Mouse (Mus musculus) lung, embryonic 15.5 days (tissue): Measurements from ENCODE around the gene Med1. TPM values are rescaled to one million over a fixed set of nuclear protein-coding genes. Genes with fewer than 3 reads are reported as not detected.
"Not testable (repeated sequence)": the region's sequence is repeated elsewhere in the genome, so short reads cannot be mapped to it uniquely, and the experiment has no call there.

Experiments
- ATAC-seq: fragments of 200-750 bp; cut with Nextera tagmentation; 2 replicates; pipeline ENCODE4 v1.8.0; 2017; ENCODE audit warnings: moderate number of reproducible peaks, borderline replicate concordance; ENCODE audit not compliant: low FRiP score, low TSS enrichment; ENCODE audit errors: extremely low read depth
- H3K27ac ChIP-seq: fragments of 300-500 bp; sonication (generic); 2 replicates; pipeline ENCODE4 v1.5.1; 2015; ENCODE audit warnings: moderate library complexity, mild to moderate bottlenecking, inconsistent platforms
- H3K27me3 ChIP-seq: fragments of 300-500 bp; sonication (generic); 2 replicates; pipeline ENCODE4 v1.6.1; 2015; ENCODE audit warnings: inconsistent platforms
- H3K36me3 ChIP-seq: fragments of 300-500 bp; sonication (generic); 2 replicates; pipeline ENCODE4 v1.6.1; 2015; ENCODE audit warnings: inconsistent platforms
- H3K4me1 ChIP-seq: fragments of 300-500 bp; sonication (generic); 2 replicates; pipeline ENCODE4 v1.6.1; 2015; ENCODE audit warnings: inconsistent platforms
- H3K4me2 ChIP-seq: fragments of 300-500 bp; sonication (generic); 2 replicates; pipeline ENCODE4 v1.6.1; 2015; ENCODE audit warnings: inconsistent platforms, mild to moderate bottlenecking, moderate library complexity
- H3K4me3 ChIP-seq: fragments of 300-500 bp; sonication (generic); 2 replicates; pipeline ENCODE4 v1.5.1; 2015; ENCODE audit warnings: mild to moderate bottlenecking, inconsistent platforms
- H3K9ac ChIP-seq: fragments of 300-500 bp; sonication (generic); 2 replicates; pipeline ENCODE4 v1.6.1; 2015; ENCODE audit warnings: inconsistent platforms
- H3K9me3 ChIP-seq: fragments of 300-500 bp; sonication (generic); 2 replicates; pipeline ENCODE4 v1.6.1; 2016; ENCODE audit warnings: inconsistent platforms
- WGBS: fragments of 180-500 bp; shearing (Covaris S2); methylation state at CpG from one replicate; pipeline ENCODE4 v1.1.7; 2015; 5-methylcytosine and 5-hydroxymethylcytosine counted together
- polyA plus RNA-seq: library from polyadenylated mRNA; unstranded; fragments of >200 nt; fragmentation: Nextera tagmentation; extraction: Ambion mirVana; gene quantifications from 2 replicates; pipeline ENCODE4 v1.2.1, GENCODE M21; 2015

Gene Med1
- polyA plus RNA-seq, 1 experiment from 2014 or later = 57.8 TPM

GRCm38 (mm10) chr11:98201791-98202640, 8.9 kb upstream of the Med1 start:
- 0 out of 2 replicates have a peak, but pooled peaks have one; percentile 4 for ATAC-seq
- Histone ChIP-seq H3K9ac (peak overlapping the region; percentile 66), H3K27me3 (no peaks in the 10 kb centered on the region), H3K27ac (peak overlapping the region; percentile 100), H3K9me3 (no peaks in the 10 kb centered on the region), H3K4me1 (peaks cover 16% of the 10 kb centered on the region), H3K36me3 (no peaks in the 10 kb centered on the region), H3K4me2 (peak overlapping the region; percentile 83), H3K4me3 (peak overlapping the region; percentile 72)
- WGBS = 1% methylated on average over 27 of the region's 27 CpGs

- H3K27me3 ChIP-seq = no peaks in the 10 kb centered on the region
- peaks cover 29% of the 10 kb centered on the region for H3K36me3 ChIP-seq
- no peak overlapping the region for H3K4me3 ChIP-seq
- H3K27ac ChIP-seq = no peak overlapping the region
- H3K9me3 ChIP-seq = no peaks in the 10 kb centered on the region
- H3K9ac ChIP-seq = no peak overlapping the region
- no peak for ATAC-seq
- peaks cover 13% of the 10 kb centered on the region for H3K4me1 ChIP-seq
- WGBS = 77% methylated on average over 5 of the region's 5 CpGs
- H3K4me2 ChIP-seq = no peak overlapping the region
Observed at GRCm38 (mm10) chr11:98190820-98191219, 2.3 kb downstream of the Med1 start.

DNA sequence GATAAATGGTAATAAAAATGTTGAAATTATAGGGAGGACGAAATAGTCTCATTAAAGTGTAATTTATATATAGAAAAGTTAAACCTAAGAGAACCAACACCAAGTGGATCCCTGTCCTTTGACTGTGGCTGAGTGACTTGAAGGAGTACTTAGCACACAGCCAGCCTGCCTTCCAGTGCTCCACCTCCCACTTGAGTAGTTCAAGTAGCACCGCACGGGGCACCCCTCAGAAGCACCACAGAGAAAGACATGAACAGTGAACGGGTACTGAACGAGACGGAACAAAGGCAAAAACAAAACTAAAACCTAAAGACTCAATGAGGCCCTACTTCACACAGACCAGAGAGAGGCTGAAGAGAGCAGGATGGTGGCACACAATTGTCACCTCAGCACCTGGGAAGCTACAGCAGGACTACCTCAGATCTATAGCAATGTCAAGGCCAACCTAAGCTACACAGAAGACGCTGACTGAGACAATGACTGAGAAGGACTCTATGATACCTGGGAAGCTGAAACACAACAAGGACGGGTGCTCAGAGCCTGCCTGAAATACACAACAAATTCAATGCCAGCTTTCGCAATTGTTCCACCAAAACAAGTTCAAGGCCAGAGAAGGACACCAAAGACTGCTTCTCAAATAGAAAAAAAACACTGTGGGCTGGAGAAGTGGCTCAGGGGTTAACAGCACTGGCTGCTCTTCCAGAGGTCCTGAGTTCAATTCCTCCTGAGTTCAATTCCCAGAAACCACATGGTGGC, 5.3 kb downstream of the Med1 start:
- 77% methylated on average over 9 of the region's 9 CpGs for WGBS
- Histone ChIP-seq H3K4me2 (no peak overlapping the region), H3K27ac (no peak overlapping the region), H3K4me1 (peaks cover 8% of the 10 kb centered on the region), H3K36me3 (peaks cover 57% of the 10 kb centered on the region), H3K27me3 (no peaks in the 10 kb centered on the region), H3K9me3 (no peaks in the 10 kb centered on the region), H3K9ac (no peak overlapping the region), H3K4me3 (no peak overlapping the region)
- no peak for ATAC-seq

DNA sequence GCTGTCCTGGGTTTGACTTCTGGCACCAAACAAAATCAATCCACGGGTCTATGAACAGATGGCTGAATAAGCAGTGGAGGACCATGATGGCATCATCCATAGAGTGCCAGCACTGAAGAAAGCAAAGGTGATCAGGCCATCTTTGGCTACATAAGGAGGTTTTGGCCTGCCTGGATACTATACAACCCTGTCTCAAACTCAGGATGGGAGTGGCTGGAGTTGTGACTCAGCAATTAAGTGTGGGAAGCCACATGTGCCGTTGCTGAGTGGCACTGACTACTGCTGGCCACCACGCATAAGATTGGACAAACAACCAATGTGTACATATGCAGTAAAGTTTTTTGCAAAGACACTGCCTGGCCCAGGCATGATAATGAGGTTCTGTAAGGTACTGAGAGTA, 10.9 kb downstream of the Med1 start:
- 89% methylated on average over 3 of the region's 3 CpGs for WGBS
- peaks cover 82% of the 10 kb centered on the region for H3K36me3 ChIP-seq
- not testable (repeated sequence) for H3K9ac ChIP-seq, H3K27me3 ChIP-seq, H3K4me1 ChIP-seq, ATAC-seq, H3K4me2 ChIP-seq, H3K4me3 ChIP-seq, H3K9me3 ChIP-seq, H3K27ac ChIP-seq

DNA sequence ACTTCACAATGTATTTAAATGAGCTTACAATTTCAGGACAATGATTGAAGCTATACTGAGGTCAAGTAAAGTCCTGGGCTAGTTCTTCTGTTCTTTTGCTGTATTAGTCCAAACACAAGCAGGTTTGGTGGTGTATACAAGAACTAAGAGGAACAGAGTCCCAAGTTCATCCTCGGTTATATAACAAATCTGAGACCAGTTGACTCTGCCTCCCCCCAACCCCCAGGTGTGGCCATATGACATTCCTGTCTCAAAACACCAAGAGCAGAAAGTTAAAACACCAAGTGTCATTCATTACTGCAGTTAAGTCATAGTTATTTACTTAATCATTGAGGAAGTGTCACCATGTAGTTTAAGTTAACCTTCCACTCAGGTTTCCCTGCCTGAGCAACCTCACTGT, 24.7 kb downstream of the Med1 start:
- Histone ChIP-seq H3K9ac (no peak overlapping the region), H3K36me3 (peaks cover 74% of the 10 kb centered on the region), H3K4me3 (no peak overlapping the region), H3K27ac (no peak overlapping the region), H3K4me2 (no peak overlapping the region), H3K4me1 (no peaks in the 10 kb centered on the region), H3K27me3 (no peaks in the 10 kb centered on the region), H3K9me3 (no peaks in the 10 kb centered on the region)
- 80% methylated on average over 1 of the region's 1 CpGs for WGBS
- no peak for ATAC-seq

- Histone ChIP-seq H3K4me3 (no peak overlapping the region), H3K9me3 (no peaks in the 10 kb centered on the region), H3K4me1 (no peaks in the 10 kb centered on the region), H3K27ac (no peak overlapping the region), H3K4me2 (no peak overlapping the region), H3K9ac (no peak overlapping the region), H3K27me3 (no peaks in the 10 kb centered on the region), H3K36me3 (peaks cover 45% of the 10 kb centered on the region)
- ATAC-seq = no peak
- WGBS = 67% methylated on average over 6 of the region's 6 CpGs
Observed at GRCm38 (mm10) chr11:98155094-98155493, 38.0 kb downstream of the Med1 start.

- no peak for ATAC-seq
- no peaks in the 10 kb centered on the region for H3K27me3 ChIP-seq
- WGBS = 8% methylated on average over 10 of the region's 10 CpGs
- H3K36me3 ChIP-seq = peaks cover 8% of the 10 kb centered on the region
- H3K9ac ChIP-seq = no peak overlapping the region
- no peak overlapping the region for H3K27ac ChIP-seq
- H3K4me2 ChIP-seq = peak overlapping the region; percentile 99
- no peaks in the 10 kb centered on the region for H3K9me3 ChIP-seq
- H3K4me3 ChIP-seq = peak overlapping the region; percentile 71
- peaks cover 8% of the 10 kb centered on the region; the same call in 1 of the 2 replicates for H3K4me1 ChIP-seq
Observed at GRCm38 (mm10) chr11:98150625-98151156, 42.4 kb downstream of the Med1 start.

DNA sequence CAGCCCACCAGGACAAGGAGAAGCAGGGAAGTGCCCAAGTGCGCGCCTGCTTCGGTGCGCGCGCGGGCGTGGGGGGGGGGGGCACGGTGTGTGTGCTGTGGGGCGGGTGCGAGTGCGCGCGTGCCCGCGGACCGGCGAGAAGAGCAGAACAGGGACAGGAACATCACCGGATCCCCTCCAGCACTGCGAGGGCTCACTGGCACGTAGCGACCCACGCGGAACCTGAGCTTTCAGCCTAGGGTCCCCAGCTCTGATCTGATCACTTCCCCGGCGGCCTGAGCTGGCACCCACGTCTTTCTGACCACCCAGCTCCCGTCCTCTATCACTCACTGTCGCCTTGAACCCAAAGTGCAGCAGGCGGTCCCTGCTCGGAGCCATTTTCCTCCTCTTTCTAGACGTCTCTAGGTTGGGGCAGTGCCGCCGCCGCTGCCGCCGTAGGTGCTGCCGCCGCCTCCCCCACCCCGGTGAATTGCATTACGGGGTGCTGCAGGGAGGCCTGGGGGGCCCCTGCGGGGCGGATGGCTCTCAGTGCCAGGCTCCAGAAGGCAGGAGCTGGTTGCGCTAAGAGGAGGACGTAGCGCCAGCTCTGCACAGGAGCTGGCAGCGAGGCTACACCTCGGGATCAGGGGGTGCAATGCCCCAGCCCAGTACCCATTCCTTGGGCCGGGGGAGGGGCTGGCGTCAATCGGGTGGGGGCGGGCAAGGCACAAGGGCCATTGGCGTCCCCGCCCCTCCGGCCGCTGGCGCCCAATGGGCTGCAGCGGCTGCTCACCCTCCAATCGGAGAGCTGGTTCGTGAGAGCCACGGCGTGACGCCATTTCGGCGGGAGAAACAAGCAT, 43.1 kb downstream of the Med1 start, which contains the start of gene Fbxl20:
Gene Fbxl20, minus strand, starts transcription at position 618 of the 839 bp plus-strand sequence.
- H3K4me3 ChIP-seq = peak within 1 kb of the TSS; percentile 71
- peak within 1 kb of the TSS; percentile 99 for H3K4me2 ChIP-seq
- H3K36me3 ChIP-seq = peaks cover 1% of the 10 kb centered on the region
- H3K4me1 ChIP-seq = peaks cover 8% of the 10 kb centered on the region; the same call in 1 of the 2 replicates
- H3K9me3 ChIP-seq = no peaks in the 10 kb centered on the region
- under 1% methylated on average over 49 of the region's 65 CpGs for WGBS
- H3K27me3 ChIP-seq = no peaks in the 10 kb centered on the region
- peak; percentile 89 for ATAC-seq
- peak within 1 kb of the TSS; percentile 91 for H3K27ac ChIP-seq
- H3K9ac ChIP-seq = peak within 1 kb of the TSS; percentile 70

DNA sequence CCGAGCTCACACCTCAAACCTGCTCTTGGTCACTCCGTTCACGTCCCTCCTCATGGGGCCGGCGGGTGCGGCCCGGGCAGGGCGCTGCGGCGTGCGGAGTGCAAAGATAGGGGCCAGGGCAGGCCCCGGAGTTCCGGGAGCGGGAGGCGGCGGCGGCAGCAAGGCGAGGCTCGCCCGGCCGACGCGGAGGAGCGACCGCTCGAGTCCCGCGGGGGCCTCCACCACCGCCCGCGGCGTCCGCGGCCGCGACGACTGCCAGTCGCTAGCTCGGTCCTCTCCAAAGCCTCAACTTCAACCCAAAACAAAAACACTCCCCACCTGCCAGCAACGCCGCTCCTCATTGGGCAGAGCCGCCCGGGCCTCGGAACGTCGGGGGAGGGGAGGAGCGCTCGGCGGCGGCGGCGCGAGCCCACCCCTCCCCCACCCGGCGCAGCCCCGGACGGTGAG, 43.8 kb downstream of the Med1 start:
- WGBS = under 1% methylated on average over 26 of the region's 57 CpGs
- H3K4me2 ChIP-seq = peak overlapping the region; percentile 99
- H3K27ac ChIP-seq = peak overlapping the region; percentile 91
- H3K9me3 ChIP-seq = no peaks in the 10 kb centered on the region
- no peaks in the 10 kb centered on the region for H3K27me3 ChIP-seq
- no peaks in the 10 kb centered on the region; the same call in 1 of the 2 replicates for H3K36me3 ChIP-seq
- peaks cover 8% of the 10 kb centered on the region; the same call in 1 of the 2 replicates for H3K4me1 ChIP-seq
- ATAC-seq = peak; percentile 89
- peak overlapping the region; percentile 71 for H3K4me3 ChIP-seq
- H3K9ac ChIP-seq = peak overlapping the region; percentile 70

DNA sequence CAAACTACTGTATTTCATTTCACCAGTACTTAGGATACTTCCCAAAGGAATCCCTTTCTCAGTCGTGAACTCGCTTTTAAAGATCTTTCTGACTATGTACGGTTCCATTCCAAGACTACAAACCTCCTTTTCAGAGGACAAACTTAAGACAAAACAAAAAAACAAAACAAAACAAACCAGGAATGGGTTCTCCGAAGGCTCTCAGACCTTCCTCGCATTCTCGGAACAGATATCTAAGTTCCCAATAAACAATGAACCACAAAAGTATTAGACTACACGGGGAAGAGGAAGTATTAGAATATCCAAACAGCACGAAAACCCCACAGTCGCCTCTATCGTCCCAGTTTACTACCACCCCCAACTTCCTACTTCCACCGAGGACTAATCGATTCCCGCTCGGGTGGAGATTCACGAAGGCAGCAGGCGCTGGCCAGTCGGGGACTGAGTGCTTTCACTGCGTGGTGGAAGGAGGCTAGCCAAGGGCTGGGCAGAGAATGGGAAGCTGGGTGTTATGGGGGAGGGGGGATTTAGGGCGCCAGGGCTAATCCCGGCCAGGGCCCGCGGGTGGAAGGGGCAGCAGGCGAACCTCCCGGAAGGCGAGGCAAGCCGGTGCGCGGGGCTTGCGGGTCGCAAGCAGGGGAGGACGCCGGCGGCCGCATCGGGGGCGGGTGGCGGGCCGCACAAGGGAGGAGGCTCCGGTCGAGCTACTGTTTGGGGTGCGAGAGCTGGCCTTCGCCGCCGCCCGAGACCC, 44.4 kb downstream of the Med1 start:
- H3K9me3 ChIP-seq = no peaks in the 10 kb centered on the region
- ATAC-seq = peak; percentile 28; the same call in 1 of the 2 replicates
- 2% methylated on average over 45 of the region's 45 CpGs for WGBS
- H3K36me3 ChIP-seq = no peaks in the 10 kb centered on the region; the same call in 1 of the 2 replicates
- peak overlapping the region; percentile 99 for H3K4me2 ChIP-seq
- no peaks in the 10 kb centered on the region for H3K27me3 ChIP-seq
- H3K27ac ChIP-seq = peak overlapping the region; percentile 91
- H3K9ac ChIP-seq = peak overlapping the region; percentile 70
- peaks cover 8% of the 10 kb centered on the region; the same call in 1 of the 2 replicates for H3K4me1 ChIP-seq
- H3K4me3 ChIP-seq = peak overlapping the region; percentile 71
